ENCODE assay signal across 8 mouse cellular contexts in genomic region chr1:107589691-107590470, GRCm38 (mm10). TPM values are rescaled to one million over a fixed set of nuclear protein-coding genes. Genes with fewer than 3 reads are reported as not detected.
A peak's percentile ranks its signal among the peaks of the same experiment; 100 is the strongest.
DNase-seq lines count a peak whose midpoint lies in the region; ATAC-seq lines count a peak whose summit lies in the region.

Gene Serpinb8 (plus strand): TSS chr1:107590006.

- H3K9me3 ChIP-seq in embryonic facial prominence, embryonic 10.5 days, result no peaks in the 10 kb centered on the region
- H3K9me3 ChIP-seq in lung, embryonic 16.5 days (ENCODE audit: control insufficient read depth, low read length), result no peaks in the 10 kb centered on the region

- H3K4me3 ChIP-seq in embryonic facial prominence, embryonic 10.5 days, result no peak within 1 kb of the TSS
- H3K4me3 ChIP-seq in lung, embryonic 16.5 days (ENCODE audit: low read length), result peak within 1 kb of the TSS; percentile 40

- H3K36me3 ChIP-seq in embryonic facial prominence, embryonic 10.5 days (replicated peaks), result no peaks in the 10 kb centered on the region
- H3K36me3 ChIP-seq in lung, embryonic 16.5 days (ENCODE audit: control insufficient read depth, insufficient read depth, low read length), result no peaks in the 10 kb centered on the region

- WGBS in embryonic facial prominence, embryonic 10.5 days, result 63% methylated on average over 10 of the region's 10 CpGs
- 10% methylated on average over 10 of the region's 10 CpGs for WGBS in lung, embryonic 16.5 days

- H3K27ac ChIP-seq in embryonic facial prominence, embryonic 10.5 days (replicated peaks), result no peak within 1 kb of the TSS
- peak within 1 kb of the TSS; percentile 78 for H3K27ac ChIP-seq in lung, embryonic 16.5 days (ENCODE audit: low read length)

- peak; percentile 3 to 4 for DNase-seq in thymus, adult 18-20 months
- no peak for DNase-seq in thymus, postnatal 36 days
- peak; percentile 11 for DNase-seq in embryonic facial prominence, embryonic 10.5 days (ENCODE audit: low spot score)
- peak; percentile 60 for DNase-seq in heart, adult 8-10 months (ENCODE audit: low spot score)
- peak; percentile 55 to 84 for DNase-seq in kidney, postnatal 25 days
- DNase-seq in skeletal muscle tissue, adult 2 months (ENCODE audit: low read depth, low spot score), result peak; percentile 20

- peaks cover 6% of the 10 kb centered on the region for H3K4me1 ChIP-seq in embryonic facial prominence, embryonic 10.5 days
- H3K4me1 ChIP-seq in lung, embryonic 16.5 days (replicated peaks; ENCODE audit: control insufficient read depth, insufficient read depth, low read length), result peaks cover 12% of the 10 kb centered on the region

- H3K9ac ChIP-seq in lung, embryonic 16.5 days (ENCODE audit: low read length), result peak within 1 kb of the TSS; percentile 50

- ATAC-seq in lung, embryonic 16.5 days (ENCODE audit: low read depth), result peak; percentile 95
- ATAC-seq in activated CD4-positive, CD25-positive, alpha-beta regulatory T cell, adult 4 months, result no peak

- H3K27me3 ChIP-seq in embryonic facial prominence, embryonic 10.5 days (replicated peaks; ENCODE audit: low read depth, poor library complexity, severe bottlenecking), result no peaks in the 10 kb centered on the region
- H3K27me3 ChIP-seq in lung, embryonic 16.5 days (ENCODE audit: control insufficient read depth, insufficient read depth, low read depth, low read length), result no peaks in the 10 kb centered on the region

- H3K4me2 ChIP-seq in lung, embryonic 16.5 days (ENCODE audit: low read depth, low read length), result peak within 1 kb of the TSS; percentile 55

RNA-seq across cellular contexts. Expression of gene Serpinb8, which starts in this region (rescaled TPM):
- polyA plus RNA-seq in embryonic facial prominence, embryonic 10.5 days (2016; fragmentation: Nextera tagmentation; extraction: Ambion mirVana), result 1.2 and 1.6 TPM in 2 replicates
- total RNA-seq in heart, adult 8-10 months (2022), result 1 to 10 TPM; 1.8 to 4.0 (median 2.5) TPM
- 4.8 and 5.9 TPM in 2 replicates for polyA plus RNA-seq in lung, embryonic 16.5 days (2015; fragmentation: Nextera tagmentation; extraction: Ambion mirVana)
- not detected for polyA plus RNA-seq in activated CD4-positive, CD25-positive, alpha-beta regulatory T cell, adult 4 months (2017; shearing (Covaris generic))

Comparison
In these comparisons a context has a peak if more than half of its experiments do, and no peak if none do; other contexts are left out.
1. DNase-seq: peak in thymus, adult 18-20 months (2 of 2), embryonic facial prominence, embryonic 10.5 days (single experiment), heart, adult 8-10 months (single experiment), kidney, postnatal 25 days (2 of 2) and skeletal muscle tissue, adult 2 months (single experiment); none in thymus, postnatal 36 days (0 of 2).